Mouse (Mus musculus) heart, embryonic 11.5 days (tissue): ENCODE measurements at regions not wholly inside any gene's neighbourhood (a gene's known extent, or its start where the extent isn't known, plus 50 kb on each side); places are given as distances from the start of the nearest gene placed in this dataset.

ENCODE experiments used
- ATAC-seq: fragments of 200-750 bp; cut with Nextera tagmentation; replicated peaks from 2 replicates; pipeline ENCODE4 v1.8.0; 2017; ENCODE audit warnings: moderate library complexity; ENCODE audit not compliant: insufficient number of reproducible peaks, low FRiP score, low TSS enrichment
- H3K27ac ChIP-seq: fragments of 300-500 bp; sonication (generic); 2 replicates; pipeline ENCODE4 v1.5.1; 2014; ENCODE audit warnings: mild to moderate bottlenecking, low read depth, low read length
- H3K27me3 ChIP-seq: fragments of 300-500 bp; sonication (generic); 2 replicates; pipeline ENCODE4 v1.6.1; 2014; ENCODE audit warnings: mild to moderate bottlenecking, low read length, mixed read lengths; ENCODE audit not compliant: control insufficient read depth, insufficient read depth
- H3K36me3 ChIP-seq: fragments of 300-500 bp; sonication (generic); 2 replicates; pipeline ENCODE4 v1.6.1; 2014; ENCODE audit warnings: mild to moderate bottlenecking, low read length, moderate library complexity, mixed read lengths; ENCODE audit not compliant: control insufficient read depth, insufficient read depth
- H3K4me1 ChIP-seq: fragments of 300-500 bp; sonication (generic); 2 replicates; pipeline ENCODE4 v1.6.1; 2014; ENCODE audit warnings: low read length; ENCODE audit not compliant: control insufficient read depth, insufficient read depth
- H3K4me2 ChIP-seq: fragments of 300-500 bp; sonication (generic); 2 replicates; pipeline ENCODE4 v1.6.1; 2014; ENCODE audit warnings: mild to moderate bottlenecking, moderate library complexity
- H3K4me3 ChIP-seq: fragments of 300-500 bp; sonication (generic); 2 replicates; pipeline ENCODE4 v1.5.1; 2014; ENCODE audit warnings: low read depth, low read length
- H3K9ac ChIP-seq: fragments of 300-500 bp; sonication (generic); 2 replicates; pipeline ENCODE4 v1.6.1; 2014; ENCODE audit warnings: mild to moderate bottlenecking, low read depth, low read length, moderate library complexity
- H3K9me3 ChIP-seq: fragments of 300-500 bp; sonication (generic); replicated peaks from 2 replicates; pipeline ENCODE4 v1.6.1; 2016; ENCODE audit warnings: low read length; ENCODE audit not compliant: control insufficient read depth
- WGBS: fragments of 180-500 bp; shearing (Covaris S2); extraction: QIAGEN DNeasy Blood & Tissue Kit; methylation state at CpG from one replicate; pipeline ENCODE4 v1.1.7; 2014; ENCODE audit not compliant: insufficient replicate concordance; 5-methylcytosine and 5-hydroxymethylcytosine counted together

DNA sequence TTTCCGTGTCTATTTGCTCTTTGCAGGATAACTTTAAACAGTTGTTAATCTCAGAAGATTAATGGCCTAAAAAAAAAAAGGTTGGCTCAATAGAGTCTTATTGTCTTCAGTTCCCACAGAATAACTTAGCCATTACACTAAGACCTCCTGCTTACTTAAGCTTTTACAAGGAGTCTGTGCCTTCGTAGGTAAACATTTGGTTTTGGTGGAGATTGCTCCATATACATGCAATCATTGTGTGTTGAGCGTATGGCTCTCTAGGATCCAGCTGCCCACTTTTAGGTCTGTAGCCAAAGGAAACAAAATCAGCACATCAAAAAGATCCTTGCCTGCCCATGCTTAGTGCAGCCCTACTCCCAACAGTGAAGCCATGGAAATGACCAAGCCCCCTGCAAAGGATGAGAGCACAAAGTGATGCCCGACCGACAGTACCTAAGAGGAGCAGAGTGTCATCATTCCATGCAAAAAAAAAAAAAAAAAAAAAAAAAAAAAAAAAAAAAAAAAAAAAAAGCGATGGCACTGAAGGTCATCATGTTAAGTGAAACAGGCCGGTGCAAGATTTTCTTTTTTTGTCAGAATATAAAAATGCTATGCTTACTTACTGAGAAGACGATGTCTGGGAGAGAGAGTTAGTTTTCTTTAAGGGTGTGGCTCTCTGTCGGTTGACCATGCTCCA lies 90.2 kb downstream of the Edn1 start:
- no peak overlapping the region for H3K4me3 ChIP-seq
- 72% methylated on average over 9 of the region's 9 CpGs for WGBS
- H3K36me3 ChIP-seq, result no peaks in the 10 kb centered on the region
- no peak overlapping the region for H3K4me2 ChIP-seq
- no peaks in the 10 kb centered on the region for H3K9me3 ChIP-seq
- H3K27me3 ChIP-seq, result no peaks in the 10 kb centered on the region
- H3K9ac ChIP-seq, result no peak overlapping the region
- no peak for ATAC-seq
- H3K27ac ChIP-seq, result no peak overlapping the region
- no peaks in the 10 kb centered on the region for H3K4me1 ChIP-seq

DNA sequence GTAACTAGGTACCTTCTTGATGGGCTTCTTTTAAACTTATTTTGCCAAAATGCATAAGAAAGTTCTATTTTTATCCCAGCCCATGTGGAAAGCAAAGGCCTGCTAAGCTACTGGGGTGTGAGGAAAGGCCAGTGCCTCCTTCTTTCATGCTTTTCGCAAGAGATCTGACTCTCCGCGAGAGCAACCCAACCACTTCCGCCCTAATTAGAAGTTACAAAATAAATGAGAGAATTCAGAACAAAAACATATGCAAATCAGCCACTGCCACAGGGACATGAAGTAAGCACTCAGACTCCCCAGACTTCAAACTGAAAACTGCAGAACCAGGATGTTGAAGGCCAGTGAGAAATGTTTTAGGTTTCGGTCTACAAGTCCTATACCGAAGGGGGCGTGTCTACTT lies 91.4 kb downstream of the Edn1 start:
- H3K36me3 ChIP-seq, result no peaks in the 10 kb centered on the region
- no peak overlapping the region for H3K27ac ChIP-seq
- no peak for ATAC-seq
- H3K4me3 ChIP-seq, result no peak overlapping the region
- no peaks in the 10 kb centered on the region for H3K27me3 ChIP-seq
- no peak overlapping the region for H3K4me2 ChIP-seq
- 89% methylated on average over 7 of the region's 7 CpGs for WGBS
- no peak overlapping the region for H3K9ac ChIP-seq
- H3K9me3 ChIP-seq, result no peaks in the 10 kb centered on the region
- H3K4me1 ChIP-seq, result no peaks in the 10 kb centered on the region

DNA sequence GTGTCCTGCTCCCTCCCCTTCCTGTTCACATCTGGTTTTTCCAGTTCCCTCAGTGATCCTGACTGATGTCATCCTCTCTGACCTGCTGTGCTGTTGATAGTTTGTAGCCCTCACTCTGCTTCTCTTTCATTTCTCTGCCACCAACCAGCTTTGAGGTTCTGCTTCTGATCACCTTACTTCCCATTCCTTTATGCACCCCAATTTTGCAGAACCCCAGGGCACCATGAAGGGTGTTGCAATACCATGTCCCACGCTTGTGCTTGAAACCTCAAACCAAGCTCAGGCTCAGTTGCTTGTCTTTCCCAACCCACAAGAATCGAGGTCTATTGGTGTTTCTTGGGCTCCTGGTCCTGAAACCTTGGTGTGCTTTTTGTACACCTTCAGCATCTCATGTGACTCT lies 93.3 kb downstream of the Edn1 start:
- no peak overlapping the region for H3K4me3 ChIP-seq
- H3K9ac ChIP-seq, result no peak overlapping the region
- ATAC-seq, result no peak
- 0 out of 2 replicates have a peak, but pooled peaks cover 2% of the 10 kb centered on the region for H3K4me1 ChIP-seq
- no peaks in the 10 kb centered on the region for H3K9me3 ChIP-seq
- no peak overlapping the region for H3K4me2 ChIP-seq
- no peak overlapping the region for H3K27ac ChIP-seq
- no peaks in the 10 kb centered on the region for H3K27me3 ChIP-seq
- WGBS, result 68% methylated on average over 2 of the region's 2 CpGs
- no peaks in the 10 kb centered on the region for H3K36me3 ChIP-seq

DNA sequence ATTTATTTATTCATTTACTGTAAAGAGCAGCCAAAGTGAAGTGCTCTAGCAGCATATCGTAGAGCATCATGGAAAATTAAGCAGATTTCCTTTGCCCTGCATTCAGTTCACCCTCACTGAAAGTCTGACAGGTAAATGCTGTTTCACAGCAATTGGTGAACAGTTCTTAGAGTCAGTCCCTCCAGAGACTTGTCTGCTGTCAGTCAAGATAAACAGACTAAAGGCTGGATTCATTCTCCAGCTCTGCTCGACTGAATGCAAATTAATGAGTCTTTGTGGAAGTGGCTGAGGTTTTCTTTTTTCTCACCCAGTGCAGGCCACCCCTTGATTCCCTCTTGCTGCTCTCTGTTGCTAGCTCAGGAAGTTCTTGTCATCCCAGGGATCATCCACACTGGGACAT lies 100.2 kb downstream of the Edn1 start:
- 41% methylated on average over 2 of the region's 2 CpGs for WGBS
- H3K36me3 ChIP-seq, result no peaks in the 10 kb centered on the region
- H3K27ac ChIP-seq, result no peak overlapping the region
- H3K9me3 ChIP-seq, result no peaks in the 10 kb centered on the region
- no peaks in the 10 kb centered on the region for H3K27me3 ChIP-seq
- no peak overlapping the region for H3K4me2 ChIP-seq
- H3K4me1 ChIP-seq, result 0 out of 2 replicates have a peak, but pooled peaks cover 5% of the 10 kb centered on the region
- no peak overlapping the region for H3K9ac ChIP-seq
- ATAC-seq, result no peak
- H3K4me3 ChIP-seq, result no peak overlapping the region

DNA sequence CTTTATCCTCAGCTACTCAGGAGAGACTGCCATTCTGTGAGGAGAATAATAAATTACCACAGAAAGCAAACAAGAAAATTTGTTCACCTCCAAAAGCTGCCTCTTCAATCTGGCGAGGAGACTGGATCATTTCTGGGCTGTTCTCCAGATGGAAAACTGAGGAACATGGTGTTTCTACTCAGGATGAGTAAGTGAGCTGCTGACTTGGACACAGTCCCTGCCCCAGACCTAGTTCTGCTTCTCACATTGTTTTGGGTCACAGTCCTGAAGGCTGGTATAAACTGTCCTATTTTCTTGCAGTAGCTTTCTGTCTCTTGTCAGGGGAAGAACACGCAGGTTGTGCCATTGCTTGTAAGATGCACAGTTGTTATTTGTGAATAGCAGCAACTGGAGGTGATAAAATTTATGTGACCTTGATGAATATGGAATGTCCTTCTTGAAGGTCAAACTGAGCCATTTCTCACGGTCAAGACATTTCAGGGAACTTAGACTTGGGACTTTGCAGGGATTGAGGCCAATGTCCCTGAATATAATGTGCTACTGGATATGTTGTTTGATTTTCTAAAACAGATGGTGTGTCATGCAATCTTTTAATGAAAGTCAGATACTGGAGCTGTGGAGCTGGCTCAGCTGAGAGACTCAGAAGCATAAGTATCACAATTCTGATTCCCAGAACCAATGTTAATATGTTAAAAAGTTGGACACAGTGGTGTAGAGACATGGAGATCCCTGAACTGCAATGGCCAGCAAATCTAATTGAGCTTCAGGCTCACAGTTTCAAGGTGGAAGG lies 102.2 kb downstream of the Edn1 start:
- H3K36me3 ChIP-seq, result no peaks in the 10 kb centered on the region
- H3K4me2 ChIP-seq, result no peak overlapping the region
- no peak overlapping the region for H3K4me3 ChIP-seq
- 0 out of 2 replicates have a peak, but pooled peaks cover 5% of the 10 kb centered on the region for H3K4me1 ChIP-seq
- H3K9me3 ChIP-seq, result no peaks in the 10 kb centered on the region
- ATAC-seq, result no peak
- no peak overlapping the region for H3K27ac ChIP-seq
- 82% methylated on average over 3 of the region's 3 CpGs for WGBS
- H3K27me3 ChIP-seq, result no peaks in the 10 kb centered on the region
- no peak overlapping the region for H3K9ac ChIP-seq

DNA sequence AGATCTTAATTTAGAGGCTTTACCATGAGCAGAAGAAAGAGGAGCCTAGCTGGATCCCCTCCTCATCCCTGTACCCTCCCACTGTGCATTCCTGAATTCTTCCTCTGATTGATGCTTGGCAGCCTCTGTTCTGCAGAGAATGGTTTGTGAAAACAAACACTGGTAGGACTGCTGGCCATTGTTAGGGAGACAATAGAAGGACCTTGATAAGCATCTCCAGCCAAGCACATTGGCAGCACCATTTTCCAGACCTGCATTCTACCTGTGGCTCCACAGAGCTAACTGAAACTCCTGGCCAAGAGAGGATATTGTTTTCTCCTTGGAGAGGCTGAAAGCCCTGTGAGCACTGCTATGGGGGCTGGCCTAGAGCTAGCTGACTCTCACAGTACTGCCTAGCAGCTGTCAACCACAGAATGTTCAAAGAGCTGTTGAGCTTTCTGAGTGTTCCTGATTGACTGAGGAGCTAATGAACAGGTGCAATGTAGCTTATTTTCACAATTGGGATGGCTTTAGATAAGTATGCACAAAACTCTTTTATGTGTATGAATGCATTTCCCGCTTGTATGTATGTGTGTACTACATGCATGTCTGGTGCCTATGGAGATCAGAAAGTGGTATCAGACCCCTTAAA lies 111.5 kb downstream of the Edn1 start:
- H3K27me3 ChIP-seq, result no peaks in the 10 kb centered on the region
- ATAC-seq, result no peak
- no peaks in the 10 kb centered on the region for H3K36me3 ChIP-seq
- H3K9ac ChIP-seq, result no peak overlapping the region
- no peaks in the 10 kb centered on the region for H3K4me1 ChIP-seq
- H3K9me3 ChIP-seq, result no peaks in the 10 kb centered on the region
- H3K4me2 ChIP-seq, result no peak overlapping the region
- WGBS, result 79% methylated on average over 1 of the region's 1 CpGs
- no peak overlapping the region for H3K27ac ChIP-seq
- H3K4me3 ChIP-seq, result no peak overlapping the region

DNA sequence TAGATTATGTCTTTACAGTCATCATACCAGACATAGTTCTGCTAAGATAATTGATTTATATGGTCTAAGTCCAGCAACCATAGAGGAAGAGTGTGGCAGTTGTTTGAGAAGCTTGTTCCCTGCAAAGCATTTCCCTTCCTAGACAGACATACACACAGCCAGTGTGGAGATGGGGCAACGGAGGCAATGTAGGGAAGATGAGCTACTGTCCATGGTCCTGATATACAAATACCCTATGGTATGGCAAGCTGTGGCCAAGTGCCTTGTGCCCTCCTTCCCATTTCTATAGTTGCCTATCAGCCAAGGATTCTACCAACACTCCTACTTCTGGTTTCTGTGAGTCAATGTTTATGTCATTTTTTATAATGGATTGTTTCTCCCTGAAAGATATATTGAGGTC lies 145.6 kb downstream of the Edn1 start:
- Histone ChIP-seq H3K27ac (no peak overlapping the region), H3K9me3 (no peaks in the 10 kb centered on the region), H3K9ac (no peak overlapping the region), H3K27me3 (no peaks in the 10 kb centered on the region), H3K36me3 (no peaks in the 10 kb centered on the region), H3K4me3 (no peak overlapping the region), H3K4me1 (no peaks in the 10 kb centered on the region), H3K4me2 (no peak overlapping the region)
- WGBS, result 10% methylated on average over 1 of the region's 1 CpGs
- ATAC-seq, result no peak

DNA sequence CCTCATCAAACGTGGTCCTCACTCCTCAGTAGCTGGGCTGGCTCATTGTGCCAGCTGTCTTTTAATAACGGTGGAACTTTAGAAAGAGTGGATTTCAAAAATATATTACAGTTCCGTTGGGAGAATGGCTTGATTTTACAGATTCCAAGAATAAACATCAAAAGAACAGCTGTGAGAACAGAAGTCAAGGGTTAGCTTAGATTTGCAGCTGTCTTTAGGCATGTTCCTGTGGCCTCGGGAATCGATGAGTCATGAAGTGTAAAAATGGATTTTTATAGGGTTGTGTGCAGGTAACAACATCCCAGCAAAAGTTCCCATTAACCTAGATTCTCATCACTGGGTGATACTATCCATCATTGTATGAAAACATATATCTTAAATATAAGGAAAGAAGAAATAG lies 152.4 kb downstream of the Edn1 start:
- Histone ChIP-seq H3K4me3 (no peak overlapping the region), H3K4me1 (no peaks in the 10 kb centered on the region), H3K27me3 (no peaks in the 10 kb centered on the region), H3K9me3 (no peaks in the 10 kb centered on the region), H3K27ac (no peak overlapping the region), H3K4me2 (no peak overlapping the region), H3K9ac (no peak overlapping the region), H3K36me3 (no peaks in the 10 kb centered on the region)
- WGBS, result 75% methylated on average over 5 of the region's 5 CpGs
- ATAC-seq, result no peak
